Mouse (Mus musculus) liver, embryonic 12.5 days (tissue): ENCODE results near the gene Ces3b. TPM values are rescaled to one million over a fixed set of nuclear protein-coding genes. Genes with fewer than 3 reads are reported as not detected.
"Not testable (repeated sequence)": the region's sequence is repeated elsewhere in the genome, so short reads cannot be mapped to it uniquely, and the experiment has no call there.

Experiments used
- ATAC-seq: fragments of 200-750 bp; cut with Nextera tagmentation; 2 replicates; pipeline ENCODE4 v1.8.0; 2017; ENCODE audit warnings: moderate number of reproducible peaks, mild to moderate bottlenecking, moderate library complexity
- H3K27ac ChIP-seq: fragments of 300-500 bp; sonication (generic); 2 replicates; pipeline ENCODE4 v1.5.1; 2016; ENCODE audit warnings: mild to moderate bottlenecking
- H3K27me3 ChIP-seq: fragments of 300-500 bp; sonication (generic); replicated peaks from 2 replicates; pipeline ENCODE4 v1.6.1; 2016; ENCODE audit warnings: mild to moderate bottlenecking, moderate library complexity
- H3K36me3 ChIP-seq: fragments of 300-500 bp; sonication (generic); 2 replicates; pipeline ENCODE4 v1.6.1; 2016; ENCODE audit warnings: mild to moderate bottlenecking, moderate library complexity
- H3K4me1 ChIP-seq: fragments of 300-500 bp; sonication (generic); 2 replicates; pipeline ENCODE4 v1.6.1; 2016
- H3K4me2 ChIP-seq: fragments of 300-500 bp; sonication (generic); 2 replicates; pipeline ENCODE4 v1.6.1; 2016; ENCODE audit warnings: mild to moderate bottlenecking, moderate library complexity
- H3K4me3 ChIP-seq: fragments of 300-500 bp; sonication (generic); 2 replicates; pipeline ENCODE4 v1.5.1; 2016; ENCODE audit warnings: mild to moderate bottlenecking, moderate library complexity
- H3K9ac ChIP-seq: fragments of 300-500 bp; sonication (generic); 2 replicates; pipeline ENCODE4 v1.6.1; 2016; ENCODE audit warnings: mild to moderate bottlenecking, moderate library complexity
- H3K9me3 ChIP-seq: fragments of 300-500 bp; sonication (generic); replicated peaks from 2 replicates; pipeline ENCODE4 v1.6.1; 2016; ENCODE audit warnings: mild to moderate bottlenecking, moderate library complexity
- WGBS: fragments of 180-500 bp; shearing (Covaris S2); methylation state at CpG from one replicate; pipeline ENCODE4 v1.1.7; 2016; ENCODE audit not compliant: insufficient replicate concordance; 5-methylcytosine and 5-hydroxymethylcytosine counted together
- polyA plus RNA-seq: library from polyadenylated mRNA; unstranded; fragments of >200 nt; fragmentation: Nextera tagmentation; extraction: Ambion mirVana; gene quantifications from 2 replicates; pipeline ENCODE4 v1.2.1, GENCODE M21; 2016

The Ces3b gene
- polyA plus RNA-seq = not detected in 2 replicates

DNA sequence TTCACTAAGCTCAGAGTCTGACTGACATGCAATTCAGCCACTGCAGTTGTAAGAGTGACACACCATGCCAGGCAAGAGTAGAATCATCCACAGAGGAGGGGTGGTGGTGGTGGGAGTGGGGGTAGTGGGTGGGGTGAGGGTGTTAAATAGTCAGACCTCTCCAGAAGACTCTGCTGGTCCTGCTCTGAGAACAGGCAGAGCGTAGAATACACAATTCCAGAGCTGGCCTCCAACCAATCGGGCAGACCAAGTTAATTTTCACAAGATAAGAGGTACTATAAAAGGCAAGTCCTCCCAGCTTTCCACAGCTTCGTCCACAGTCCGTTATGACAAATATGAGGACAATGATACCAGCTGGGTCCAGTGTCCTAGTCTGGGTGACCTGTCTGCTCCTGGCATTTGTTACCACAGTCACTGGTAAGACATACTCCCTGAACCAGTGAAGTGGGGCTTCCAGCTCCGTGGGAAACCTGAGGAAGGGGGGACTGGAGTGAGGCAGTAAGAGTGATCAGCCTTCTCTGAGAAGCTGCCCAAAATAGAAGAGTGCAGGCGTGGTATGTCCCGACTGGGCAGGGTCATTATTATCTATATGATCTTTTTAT lies at the start of gene Ces3b:
Gene Ces3b (plus strand): TSS at position 305 of the 602 bp plus-strand sequence.
- WGBS = 50% methylated on average over 7 of the region's 7 CpGs
- no peak within 1 kb of the TSS for H3K9ac ChIP-seq
- H3K4me3 ChIP-seq = no peak within 1 kb of the TSS
- H3K4me1 ChIP-seq = no peaks in the 10 kb centered on the region
- ATAC-seq = no peak
- H3K27ac ChIP-seq = no peak within 1 kb of the TSS
- no peaks in the 10 kb centered on the region for H3K27me3 ChIP-seq
- H3K9me3 ChIP-seq = no peaks in the 10 kb centered on the region
- H3K4me2 ChIP-seq = no peak within 1 kb of the TSS
- H3K36me3 ChIP-seq = no peaks in the 10 kb centered on the region

DNA sequence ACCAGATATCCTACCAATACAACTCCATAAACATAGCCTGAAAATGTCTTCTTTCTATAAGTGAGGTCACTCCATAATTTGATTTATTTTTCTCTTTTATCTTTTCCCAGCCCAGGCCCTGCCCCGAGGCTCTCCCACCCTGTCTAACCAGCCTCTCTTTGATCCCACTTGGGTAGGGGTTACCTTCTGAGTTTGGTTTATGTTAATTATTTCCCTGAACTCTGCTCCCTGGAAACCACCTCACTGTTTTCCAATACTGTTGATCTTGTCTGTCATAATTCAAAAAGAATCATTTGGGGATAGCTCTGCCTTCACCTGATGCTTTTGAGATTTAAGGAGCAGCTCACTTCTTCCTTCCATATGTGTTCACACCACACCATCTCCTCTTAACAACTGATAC lies 40.0 kb upstream of the Ces3b start:
- no peaks in the 10 kb centered on the region for H3K36me3 ChIP-seq
- no peaks in the 10 kb centered on the region for H3K4me1 ChIP-seq
- ATAC-seq = no peak
- no peak overlapping the region for H3K9ac ChIP-seq
- H3K4me2 ChIP-seq = no peak overlapping the region
- H3K27me3 ChIP-seq = no peaks in the 10 kb centered on the region
- WGBS = 48% methylated on average over 1 of the region's 1 CpGs
- no peak overlapping the region for H3K4me3 ChIP-seq
- H3K27ac ChIP-seq = no peak overlapping the region
- H3K9me3 ChIP-seq = no peaks in the 10 kb centered on the region

DNA sequence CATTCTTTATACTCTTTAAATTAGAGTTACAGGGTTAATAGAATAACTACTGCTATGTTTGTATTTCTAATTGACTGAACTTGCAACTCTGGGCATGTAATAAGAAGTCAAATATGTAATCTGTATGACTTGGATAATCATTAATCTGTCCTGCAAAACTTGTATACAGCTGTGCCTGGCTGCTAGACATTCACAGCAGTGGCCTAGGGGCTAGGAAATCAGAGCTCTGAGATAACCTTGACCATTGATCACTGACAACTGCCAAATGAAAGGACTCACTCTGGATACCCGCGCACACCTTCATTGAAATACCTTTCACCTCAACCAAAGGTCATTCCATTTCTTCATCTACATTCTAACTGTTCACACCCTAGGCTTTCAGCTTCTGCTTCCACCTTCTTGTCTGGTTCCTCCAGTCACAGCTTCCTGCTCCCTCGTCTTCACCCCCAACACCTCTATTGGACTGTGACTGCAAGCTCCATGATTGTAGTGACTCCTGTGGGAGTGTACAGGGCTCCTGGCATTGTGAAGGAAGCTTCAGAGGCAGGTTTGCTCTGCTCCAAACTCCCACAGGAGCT lies 37.6 kb upstream of the Ces3b start:
- Histone ChIP-seq H3K9ac (no peak overlapping the region), H3K9me3 (no peaks in the 10 kb centered on the region), H3K27me3 (no peaks in the 10 kb centered on the region), H3K4me3 (no peak overlapping the region), H3K4me2 (no peak overlapping the region), H3K27ac (no peak overlapping the region), H3K4me1 (no peaks in the 10 kb centered on the region), H3K36me3 (no peaks in the 10 kb centered on the region)
- no peak for ATAC-seq
- 55% methylated on average over 3 of the region's 3 CpGs for WGBS

DNA sequence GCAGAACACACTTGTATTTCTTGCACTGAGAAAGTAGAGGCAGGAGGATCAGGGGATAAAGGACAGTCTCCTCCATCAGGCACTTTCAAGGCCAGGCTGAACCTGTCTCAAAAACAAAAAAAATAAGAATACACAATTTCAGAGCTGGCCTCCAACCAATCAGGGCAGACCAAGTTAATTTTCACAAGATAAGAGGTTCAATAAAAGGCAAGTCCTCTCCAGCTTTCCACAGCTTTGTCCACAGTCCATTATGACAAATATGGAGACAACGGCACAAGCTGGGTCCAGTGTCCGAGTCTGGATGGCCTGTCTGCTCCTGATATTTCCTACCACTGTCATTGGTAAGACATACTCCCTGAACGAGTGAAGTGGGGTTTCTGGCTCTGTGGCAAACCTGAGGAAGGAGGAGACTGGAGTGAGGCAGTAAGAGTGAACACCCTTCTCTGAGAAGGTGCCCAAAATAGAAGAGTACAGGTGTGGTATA lies 35.1 kb upstream of the Ces3b start, which contains the start of gene Ces3a:
Gene Ces3a (plus strand): TSS at position 231 of the 484 bp plus-strand sequence.
- H3K36me3 ChIP-seq = no peaks in the 10 kb centered on the region
- H3K9ac ChIP-seq = no peak within 1 kb of the TSS
- ATAC-seq = no peak
- no peak within 1 kb of the TSS for H3K4me3 ChIP-seq
- H3K9me3 ChIP-seq = no peaks in the 10 kb centered on the region
- 66% methylated on average over 3 of the region's 3 CpGs for WGBS
- H3K27me3 ChIP-seq = no peaks in the 10 kb centered on the region
- no peaks in the 10 kb centered on the region for H3K4me1 ChIP-seq
- H3K27ac ChIP-seq = no peak within 1 kb of the TSS
- H3K4me2 ChIP-seq = no peak within 1 kb of the TSS

DNA sequence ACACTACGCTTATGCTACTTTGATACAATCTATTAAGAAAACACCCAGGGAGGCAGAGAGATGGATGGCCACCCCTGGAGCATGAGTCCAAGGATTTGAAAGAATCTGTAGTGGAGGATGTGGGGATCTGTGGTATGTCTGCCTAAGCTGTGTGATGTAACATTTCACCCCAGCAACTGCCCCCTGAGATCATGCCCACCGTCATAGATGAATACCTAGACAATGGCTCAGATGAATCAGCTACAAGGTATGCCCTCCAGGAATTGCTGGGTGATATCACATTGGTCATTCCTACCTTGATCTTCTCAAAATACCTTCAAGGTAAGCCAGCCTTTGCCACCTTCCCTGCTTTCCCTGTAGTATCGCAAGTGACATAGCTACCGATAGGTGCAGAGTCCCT lies 27.3 kb upstream of the Ces3b start:
- Histone ChIP-seq H3K36me3 (no peaks in the 10 kb centered on the region), H3K27me3 (no peaks in the 10 kb centered on the region), H3K4me3 (no peak overlapping the region), H3K4me2 (no peak overlapping the region), H3K4me1 (no peaks in the 10 kb centered on the region), H3K9ac (no peak overlapping the region), H3K9me3 (no peaks in the 10 kb centered on the region), H3K27ac (no peak overlapping the region)
- 79% methylated on average over 4 of the region's 4 CpGs for WGBS
- ATAC-seq = no peak

DNA sequence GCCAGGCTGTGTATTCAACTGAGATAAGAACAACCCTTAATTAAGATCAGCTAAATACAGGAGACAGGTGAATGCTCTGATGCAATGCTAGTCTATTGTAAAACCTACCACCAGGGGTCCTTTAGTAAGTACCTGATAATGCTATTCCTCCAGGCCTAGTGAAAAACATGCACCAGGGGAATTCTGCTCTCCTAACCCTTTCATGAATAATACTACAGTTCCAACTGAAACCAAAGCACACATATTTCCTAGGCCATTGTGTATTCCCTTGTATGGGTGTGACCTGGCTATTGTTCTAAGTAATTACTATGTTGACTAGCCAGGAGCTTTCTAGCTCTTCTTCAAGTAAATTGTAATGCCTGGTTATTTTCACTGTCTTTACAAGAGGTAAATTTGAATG lies 23.5 kb upstream of the Ces3b start:
- H3K4me3 ChIP-seq = no peak overlapping the region
- H3K36me3 ChIP-seq = no peaks in the 10 kb centered on the region
- H3K27ac ChIP-seq = no peak overlapping the region
- ATAC-seq = no peak
- no peaks in the 10 kb centered on the region for H3K4me1 ChIP-seq
- no peak overlapping the region for H3K9ac ChIP-seq
- no peaks in the 10 kb centered on the region for H3K27me3 ChIP-seq
- H3K9me3 ChIP-seq = no peaks in the 10 kb centered on the region
- no peak overlapping the region for H3K4me2 ChIP-seq

DNA sequence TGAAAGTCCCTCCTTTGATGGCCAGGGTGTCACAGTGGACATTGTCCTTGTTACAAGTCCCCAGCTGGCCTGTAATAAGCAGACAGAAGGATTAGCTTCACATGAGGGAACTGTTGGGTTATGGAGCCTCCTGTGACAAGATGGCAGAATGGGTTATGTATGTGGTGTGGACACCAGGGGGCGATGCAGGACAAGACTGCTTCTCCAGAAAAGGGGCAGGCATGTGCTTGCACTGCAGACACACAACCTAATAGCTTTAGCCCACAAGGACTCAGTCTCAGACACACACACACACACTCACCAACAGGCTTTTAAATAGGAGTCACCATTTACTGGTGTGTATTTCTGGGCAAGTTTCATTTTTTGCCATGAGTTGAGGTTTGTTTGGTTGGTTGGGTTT lies 16.8 kb upstream of the Ces3b start:
- Histone ChIP-seq H3K4me1 (no peaks in the 10 kb centered on the region), H3K27me3 (no peaks in the 10 kb centered on the region), H3K36me3 (no peaks in the 10 kb centered on the region), H3K9me3 (no peaks in the 10 kb centered on the region), H3K9ac (no peak overlapping the region), H3K4me3 (no peak overlapping the region), H3K4me2 (no peak overlapping the region), H3K27ac (no peak overlapping the region)
- 0 out of 2 replicates have a peak, but pooled peaks have one; percentile 32 for ATAC-seq
- 0% methylated on average over 1 of the region's 1 CpGs for WGBS

DNA sequence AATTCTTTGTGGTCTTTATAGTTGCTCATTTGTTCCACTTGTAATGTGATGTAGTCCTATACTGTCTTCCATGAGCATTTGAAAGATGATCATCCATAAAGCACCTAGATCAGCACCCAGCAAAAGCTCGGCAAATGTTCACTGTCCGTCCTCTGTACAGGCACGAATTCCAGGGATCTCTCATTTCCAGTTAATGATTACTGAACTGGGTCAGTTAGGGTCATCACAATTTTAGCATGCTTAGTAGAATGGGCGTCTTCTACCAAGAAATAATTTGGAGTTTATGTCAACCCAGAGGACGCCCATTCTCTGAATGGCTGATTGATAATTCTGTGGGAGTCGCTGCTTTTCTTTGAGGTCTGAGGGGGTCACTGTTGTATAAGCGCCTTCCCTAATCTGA lies 15.6 kb upstream of the Ces3b start:
- not testable (repeated sequence) for ATAC-seq, H3K27ac ChIP-seq, H3K4me3 ChIP-seq, H3K9me3 ChIP-seq, H3K9ac ChIP-seq, H3K4me1 ChIP-seq, H3K4me2 ChIP-seq, H3K27me3 ChIP-seq, H3K36me3 ChIP-seq
- WGBS = 50% methylated on average over 7 of the region's 7 CpGs

DNA sequence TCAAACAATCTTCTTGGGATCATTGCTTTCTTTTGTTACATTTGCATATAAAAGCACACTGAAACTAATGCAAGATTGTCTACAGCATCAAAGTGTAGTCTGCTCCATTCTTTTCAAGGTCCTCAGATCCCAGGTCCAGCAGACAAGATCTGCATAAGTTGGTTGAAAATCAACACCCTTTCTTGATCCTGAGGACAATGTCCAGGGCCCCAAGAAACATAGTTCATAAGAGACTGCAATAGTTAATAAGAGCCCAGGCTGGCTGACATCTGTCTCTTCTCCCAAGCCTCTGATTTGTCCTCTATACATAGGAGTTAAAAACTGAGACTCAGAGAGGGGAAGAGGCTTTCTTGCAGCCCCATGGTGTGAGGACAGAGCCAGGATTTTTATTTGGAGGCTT lies 14.6 kb upstream of the Ces3b start:
- Histone ChIP-seq H3K36me3 (no peaks in the 10 kb centered on the region), H3K4me1 (no peaks in the 10 kb centered on the region), H3K9ac (no peak overlapping the region), H3K4me2 (no peak overlapping the region), H3K4me3 (no peak overlapping the region), H3K27me3 (no peaks in the 10 kb centered on the region), H3K9me3 (no peaks in the 10 kb centered on the region), H3K27ac (no peak overlapping the region)
- ATAC-seq = no peak

DNA sequence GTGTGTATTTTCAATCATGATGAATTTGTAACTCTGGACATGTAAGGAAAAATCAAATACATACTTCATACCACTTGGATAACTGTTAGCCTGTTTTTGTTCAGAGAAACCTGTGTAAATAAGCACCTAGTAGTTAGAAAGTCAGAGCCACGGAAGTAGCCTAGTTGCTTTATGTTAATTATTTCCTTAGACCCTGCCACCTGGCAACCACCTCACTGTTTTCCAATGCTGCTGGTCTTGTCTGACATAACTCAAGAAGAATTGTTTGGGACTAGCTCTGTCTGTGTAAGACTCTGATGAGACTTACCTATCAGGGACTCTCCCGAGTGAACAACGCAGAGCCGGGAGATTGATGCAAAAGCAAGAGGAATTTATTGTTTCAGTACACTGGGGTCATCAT lies 7.0 kb upstream of the Ces3b start:
- no peak for ATAC-seq
- no peak overlapping the region for H3K9ac ChIP-seq
- WGBS = 74% methylated on average over 4 of the region's 4 CpGs

DNA sequence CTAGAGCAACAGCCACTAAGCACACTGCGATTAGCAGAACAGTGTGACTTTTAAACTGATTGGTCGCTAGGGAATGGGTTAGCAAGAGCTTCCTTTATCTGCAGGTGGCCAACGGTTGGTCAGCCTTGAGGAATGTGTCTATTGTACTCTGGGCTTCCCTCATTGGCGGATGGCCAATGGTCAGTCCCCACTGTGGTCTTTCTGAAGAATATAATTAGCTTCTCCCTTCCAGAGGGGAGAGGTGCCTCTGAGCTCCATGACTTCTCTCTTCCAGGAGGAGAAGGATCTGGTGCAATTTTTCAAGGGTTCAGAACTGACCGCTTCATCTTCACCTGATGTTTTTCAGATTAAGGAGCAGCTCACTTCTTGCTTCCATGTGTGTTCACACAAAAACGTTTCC lies 6.5 kb upstream of the Ces3b start:
- no peaks in the 10 kb centered on the region for H3K36me3 ChIP-seq
- H3K4me2 ChIP-seq = no peak overlapping the region
- H3K4me1 ChIP-seq = no peaks in the 10 kb centered on the region
- 59% methylated on average over 6 of the region's 6 CpGs for WGBS
- no peaks in the 10 kb centered on the region for H3K27me3 ChIP-seq
- no peak overlapping the region for H3K27ac ChIP-seq
- no peak overlapping the region for H3K4me3 ChIP-seq
- no peaks in the 10 kb centered on the region for H3K9me3 ChIP-seq
- no peak for ATAC-seq
- no peak overlapping the region for H3K9ac ChIP-seq

More for the DNA sequence above, 7.0 kb upstream of the Ces3b start:
- H3K4me2 ChIP-seq = no peak overlapping the region
- no peak overlapping the region for H3K27ac ChIP-seq
- H3K27me3 ChIP-seq = no peaks in the 10 kb centered on the region
- no peaks in the 10 kb centered on the region for H3K36me3 ChIP-seq
- no peaks in the 10 kb centered on the region for H3K9me3 ChIP-seq
- H3K4me3 ChIP-seq = no peak overlapping the region
- H3K4me1 ChIP-seq = no peaks in the 10 kb centered on the region

DNA sequence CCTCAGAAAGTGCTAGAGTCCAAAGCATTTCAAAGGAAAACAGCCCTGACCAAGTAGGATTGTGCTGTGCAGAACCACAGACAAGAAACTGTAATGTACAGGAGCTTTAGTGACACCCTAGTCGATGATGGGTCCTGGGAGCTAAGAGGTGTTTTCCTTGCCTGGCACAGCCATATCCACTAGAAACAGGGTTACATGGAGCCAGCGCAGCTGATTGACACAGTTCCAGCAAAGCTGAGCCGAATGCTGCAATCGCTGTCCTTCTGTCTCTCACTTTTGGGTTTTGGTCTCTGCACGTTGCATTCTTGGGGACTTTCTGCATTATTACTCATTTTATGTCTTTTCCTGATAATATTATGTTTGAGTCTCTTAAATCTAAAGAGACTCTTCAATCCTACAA lies 5.0 kb upstream of the Ces3b start:
- no peaks in the 10 kb centered on the region for H3K9me3 ChIP-seq
- no peaks in the 10 kb centered on the region for H3K36me3 ChIP-seq
- no peak for ATAC-seq
- H3K27me3 ChIP-seq = no peaks in the 10 kb centered on the region
- H3K27ac ChIP-seq = no peak overlapping the region
- no peak overlapping the region for H3K9ac ChIP-seq
- no peak overlapping the region for H3K4me3 ChIP-seq
- H3K4me2 ChIP-seq = no peak overlapping the region
- no peaks in the 10 kb centered on the region for H3K4me1 ChIP-seq
- WGBS = 67% methylated on average over 5 of the region's 5 CpGs

DNA sequence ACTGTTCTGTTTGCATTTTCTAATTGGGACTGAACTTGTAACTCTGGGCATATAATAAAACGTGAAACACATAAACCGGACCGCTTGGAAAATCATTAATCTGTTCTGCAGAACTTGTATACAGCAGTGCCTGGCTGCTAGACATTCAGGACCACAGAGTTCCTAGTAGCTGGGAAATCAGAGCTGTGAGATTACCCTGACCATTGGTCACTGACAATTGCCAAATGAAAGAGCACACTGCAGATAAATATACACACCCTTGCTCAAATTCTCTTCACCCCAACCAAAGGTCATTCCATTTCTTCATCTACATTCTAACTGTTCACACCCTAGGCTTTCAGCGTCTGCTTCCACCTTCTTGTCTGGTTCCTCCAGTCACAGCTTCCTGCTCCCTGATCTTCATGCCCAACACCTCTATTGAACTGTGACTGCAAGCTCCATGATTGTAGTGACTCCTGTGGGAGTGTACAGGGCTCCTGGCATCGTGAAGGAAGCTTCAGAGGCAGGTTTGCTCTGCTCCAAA lies 2.7 kb upstream of the Ces3b start:
- Histone ChIP-seq H3K4me1 (no peaks in the 10 kb centered on the region), H3K9ac (no peak overlapping the region), H3K9me3 (no peaks in the 10 kb centered on the region), H3K4me3 (no peak overlapping the region), H3K36me3 (no peaks in the 10 kb centered on the region), H3K27ac (no peak overlapping the region), H3K27me3 (no peaks in the 10 kb centered on the region), H3K4me2 (no peak overlapping the region)
- no peak for ATAC-seq
- 55% methylated on average over 5 of the region's 5 CpGs for WGBS
